Mouse (Mus musculus) intestine, embryonic 16.5 days (tissue): ENCODE results near the gene Mpc1. TPM values are rescaled to one million over a fixed set of nuclear protein-coding genes. Genes with fewer than 3 reads are reported as not detected.

Experiments used
- ATAC-seq: fragments of 200-750 bp; cut with Nextera tagmentation; 2 replicates; pipeline ENCODE4 v1.8.0; 2017; ENCODE audit warnings: moderate TSS enrichment, moderate library complexity
- H3K27ac ChIP-seq: fragments of 300-500 bp; sonication (generic); 2 replicates; pipeline ENCODE4 v1.5.1; 2014; ENCODE audit warnings: mild to moderate bottlenecking, low read length
- H3K27me3 ChIP-seq: fragments of 300-500 bp; sonication (generic); replicated peaks from 2 replicates; pipeline ENCODE4 v1.6.1; 2014; ENCODE audit warnings: low read length, control low read depth, mixed read lengths; ENCODE audit not compliant: control insufficient read depth, insufficient read depth
- H3K36me3 ChIP-seq: fragments of 300-500 bp; sonication (generic); 2 replicates; pipeline ENCODE4 v1.6.1; 2014; ENCODE audit warnings: low read length, control low read depth; ENCODE audit not compliant: control insufficient read depth, insufficient read depth
- H3K4me1 ChIP-seq: fragments of 300-500 bp; sonication (generic); 2 replicates; pipeline ENCODE4 v1.6.1; 2014; ENCODE audit warnings: low read length, control low read depth, mixed read lengths; ENCODE audit not compliant: control insufficient read depth, insufficient read depth
- H3K4me2 ChIP-seq: fragments of 300-500 bp; sonication (generic); 2 replicates; pipeline ENCODE4 v1.6.1; 2014; ENCODE audit warnings: low read depth, low read length, control low read depth
- H3K4me3 ChIP-seq: fragments of 300-500 bp; sonication (generic); 2 replicates; pipeline ENCODE4 v1.5.1; 2014; ENCODE audit warnings: mild to moderate bottlenecking, low read length
- H3K9ac ChIP-seq: fragments of 300-500 bp; sonication (generic); 2 replicates; pipeline ENCODE4 v1.6.1; 2014; ENCODE audit warnings: low read depth, low read length
- H3K9me3 ChIP-seq: fragments of 300-500 bp; sonication (generic); 2 replicates; pipeline ENCODE4 v1.6.1; 2016; ENCODE audit warnings: low read length, control low read depth; ENCODE audit not compliant: control insufficient read depth
- WGBS: fragments of 180-500 bp; shearing (Covaris S2); extraction: QIAGEN DNeasy Blood & Tissue Kit; methylation state at CpG from one replicate; pipeline ENCODE4 v1.1.7; 2014; 5-methylcytosine and 5-hydroxymethylcytosine counted together
- polyA plus RNA-seq: library from polyadenylated mRNA; unstranded; fragments of >200 nt; fragmentation: Nextera tagmentation; extraction: Ambion mirVana; gene quantifications from 2 replicates; pipeline ENCODE4 v1.2.1, GENCODE M21; 2015

The Mpc1 gene
- polyA plus RNA-seq, 1 experiment from 2014 or later = 223 TPM

- Histone ChIP-seq H3K27me3 (peaks cover 36% of the 10 kb centered on the region), H3K4me3 (peak overlapping the region; percentile 59), H3K4me1 (peaks cover 14% of the 10 kb centered on the region; the same call in 1 of the 2 replicates), H3K9ac (peak overlapping the region; percentile 68), H3K9me3 (no peaks in the 10 kb centered on the region; the same call in 1 of the 2 replicates), H3K36me3 (no peaks in the 10 kb centered on the region), H3K27ac (no peak overlapping the region), H3K4me2 (peak overlapping the region; percentile 99)
- ATAC-seq = peak; percentile 64
- under 1% methylated on average over 73 of the region's 92 CpGs for WGBS
Observed at GRCm38 (mm10) chr17:8340407-8341359, 58.0 kb downstream of the Mpc1 start.

- Histone ChIP-seq H3K27ac (no peak overlapping the region), H3K36me3 (no peaks in the 10 kb centered on the region), H3K9me3 (no peaks in the 10 kb centered on the region; the same call in 1 of the 2 replicates), H3K4me2 (peak overlapping the region; percentile 99), H3K4me3 (peak overlapping the region; percentile 59), H3K4me1 (peaks cover 14% of the 10 kb centered on the region; the same call in 1 of the 2 replicates), H3K9ac (peak overlapping the region; percentile 68), H3K27me3 (peaks cover 36% of the 10 kb centered on the region)
- 19% methylated on average over 37 of the region's 46 CpGs for WGBS
- ATAC-seq = peak; percentile 36
Observed at GRCm38 (mm10) chr17:8341360-8341963, 58.8 kb downstream of the Mpc1 start.

GRCm38 (mm10) chr17:8342706-8343105 lies 60.0 kb downstream of the Mpc1 start:
- Histone ChIP-seq H3K36me3 (no peaks in the 10 kb centered on the region), H3K9me3 (no peaks in the 10 kb centered on the region; the same call in 1 of the 2 replicates), H3K4me3 (no peak overlapping the region), H3K27me3 (peaks cover 36% of the 10 kb centered on the region), H3K4me2 (no peak overlapping the region), H3K9ac (no peak overlapping the region), H3K4me1 (peaks cover 14% of the 10 kb centered on the region; the same call in 1 of the 2 replicates), H3K27ac (no peak overlapping the region)
- WGBS = 36% methylated on average over 5 of the region's 5 CpGs
- ATAC-seq = peak; percentile 45; the same call in 1 of the 2 replicates

- no peaks in the 10 kb centered on the region for H3K36me3 ChIP-seq
- H3K9ac ChIP-seq = no peak overlapping the region
- no peak for ATAC-seq
- no peak overlapping the region for H3K4me2 ChIP-seq
- no peak overlapping the region for H3K4me3 ChIP-seq
- peaks cover 14% of the 10 kb centered on the region; the same call in 1 of the 2 replicates for H3K4me1 ChIP-seq
- no peak overlapping the region for H3K27ac ChIP-seq
- H3K9me3 ChIP-seq = no peaks in the 10 kb centered on the region; the same call in 1 of the 2 replicates
- H3K27me3 ChIP-seq = peaks cover 36% of the 10 kb centered on the region
- WGBS = 77% methylated on average over 6 of the region's 6 CpGs
Observed at GRCm38 (mm10) chr17:8343416-8343815, 60.7 kb downstream of the Mpc1 start.

Other genes starting within 250 kb of the Mpc1 start
- gene Gm49673, start 135.1 kb upstream of the Mpc1 start, polyA plus RNA-seq = 0.11 TPM in 1 of 2 replicates, not detected in the other
- gene Rnaset2a, start 134.8 kb upstream of the Mpc1 start, polyA plus RNA-seq = 39.0 and 39.6 TPM in 2 replicates
- 31.4 and 32.0 TPM in 2 replicates for gene Fgfr1op, start 117.4 kb upstream of the Mpc1 start, polyA plus RNA-seq
- gene Ccr6, start 46.9 kb upstream of the Mpc1 start, polyA plus RNA-seq = 0.75 and 0.78 TPM in 2 replicates
- 91.7 and 92.5 TPM in 2 replicates for gene Sft2d1, start 28.2 kb downstream of the Mpc1 start, polyA plus RNA-seq
- 0.17 and 0.20 TPM in 2 replicates for gene Prr18, start 54.6 kb downstream of the Mpc1 start, polyA plus RNA-seq
- gene T2, start 73.1 kb downstream of the Mpc1 start, polyA plus RNA-seq = 0.22 and 0.24 TPM in 2 replicates
- gene T, start 151.5 kb downstream of the Mpc1 start, polyA plus RNA-seq = 0.17 and 0.23 TPM in 2 replicates
- gene Pde10a, start 242.5 kb downstream of the Mpc1 start, polyA plus RNA-seq = 0.61 and 1.0 TPM in 2 replicates